Mouse (Mus musculus): Measurements from ENCODE around the gene Sox5.

Gene Sox5

GRCm38 (mm10) chr6:144042936-144043335 lies 738.8 kb downstream of the Sox5 start:
- no peak for ATAC-seq (ENCODE audit: low TSS enrichment)

GRCm38 (mm10) chr6:144041941-144042340 lies 739.8 kb downstream of the Sox5 start:
- no peak for ATAC-seq (ENCODE audit: low TSS enrichment)

DNA sequence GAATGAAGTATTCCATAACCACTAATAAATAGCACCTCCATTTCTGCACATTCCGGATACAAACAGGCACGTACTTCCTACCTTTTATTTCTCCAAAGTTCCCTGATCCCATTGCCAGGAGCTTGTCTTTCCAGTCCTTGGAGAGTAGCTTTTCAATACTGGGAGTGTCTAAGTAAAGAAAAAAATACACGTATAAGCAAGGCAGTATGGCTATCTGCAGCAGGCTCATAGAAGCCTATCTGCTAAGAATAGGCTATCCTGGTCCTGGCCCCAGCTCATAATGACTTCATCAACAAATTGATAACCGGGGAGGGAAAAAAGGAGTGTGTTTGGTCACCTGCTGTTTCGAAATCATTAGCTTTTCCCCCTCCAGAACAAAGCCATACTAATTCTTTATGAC lies 740.6 kb downstream of the Sox5 start:
- no peak for ATAC-seq (ENCODE audit: low TSS enrichment)

- no peak for ATAC-seq (ENCODE audit: low TSS enrichment)
Observed at GRCm38 (mm10) chr6:144040349-144040748, 741.4 kb downstream of the Sox5 start.

DNA sequence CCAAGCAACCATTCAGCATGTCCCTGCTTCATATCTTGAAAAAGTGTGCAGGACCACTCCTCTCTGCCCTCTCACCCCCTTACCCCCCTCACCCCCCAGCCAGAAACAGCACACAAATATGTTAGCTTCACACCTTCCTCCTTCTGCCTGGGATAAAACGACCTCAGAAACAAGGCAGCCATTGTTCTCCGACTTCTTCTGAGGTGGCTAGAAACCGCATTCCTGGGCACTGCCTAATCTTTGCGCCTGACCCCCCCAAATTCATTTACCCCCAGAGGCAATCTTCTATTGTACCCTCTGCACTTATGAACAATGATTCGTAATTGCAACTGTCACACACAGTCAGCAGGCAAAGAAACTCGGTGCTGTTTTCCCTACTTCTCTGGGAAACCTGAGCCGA lies 742.6 kb downstream of the Sox5 start:
- no peak for ATAC-seq (ENCODE audit: low TSS enrichment)

DNA sequence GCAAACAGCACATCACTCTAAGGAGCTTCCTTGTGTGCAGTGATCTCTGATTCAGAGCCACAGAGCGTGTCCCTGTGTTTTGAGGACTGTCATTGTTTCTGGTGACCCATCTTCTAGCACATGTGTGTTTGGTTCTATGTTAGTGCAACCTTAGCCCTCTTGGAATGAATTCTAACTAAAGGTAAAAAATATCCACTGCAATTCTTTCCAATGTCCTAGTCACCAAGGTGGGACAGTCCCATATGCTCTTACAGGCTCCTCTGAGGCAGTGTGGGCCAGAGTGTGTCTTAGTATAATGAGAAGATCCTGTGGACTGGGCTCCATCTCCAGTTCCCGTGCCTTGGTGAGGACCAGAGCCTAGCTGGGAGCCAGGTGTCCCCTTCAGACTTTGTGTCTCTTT lies 748.6 kb downstream of the Sox5 start:
- ATAC-seq (ENCODE audit: low TSS enrichment) = no peak

DNA sequence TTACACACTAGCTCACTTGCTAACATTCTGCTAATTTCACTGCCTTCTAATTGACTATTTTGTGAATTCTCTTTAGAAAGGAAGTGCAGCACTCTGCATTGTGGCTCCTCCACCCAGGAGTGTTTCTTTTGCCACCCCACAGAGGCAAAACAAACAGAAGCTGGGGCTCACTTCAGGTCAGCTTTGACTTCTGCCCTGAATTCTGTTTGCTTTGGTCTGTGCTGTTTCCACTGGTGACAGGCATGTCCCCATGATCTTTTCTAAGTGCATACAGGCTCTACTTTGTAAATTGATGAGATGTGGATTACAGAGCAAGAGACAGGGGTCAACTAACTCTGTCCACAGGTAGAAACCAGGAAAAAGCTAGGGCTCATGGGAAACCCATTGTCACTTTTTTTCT lies 764.8 kb downstream of the Sox5 start:
- ATAC-seq (ENCODE audit: low TSS enrichment) = no peak

DNA sequence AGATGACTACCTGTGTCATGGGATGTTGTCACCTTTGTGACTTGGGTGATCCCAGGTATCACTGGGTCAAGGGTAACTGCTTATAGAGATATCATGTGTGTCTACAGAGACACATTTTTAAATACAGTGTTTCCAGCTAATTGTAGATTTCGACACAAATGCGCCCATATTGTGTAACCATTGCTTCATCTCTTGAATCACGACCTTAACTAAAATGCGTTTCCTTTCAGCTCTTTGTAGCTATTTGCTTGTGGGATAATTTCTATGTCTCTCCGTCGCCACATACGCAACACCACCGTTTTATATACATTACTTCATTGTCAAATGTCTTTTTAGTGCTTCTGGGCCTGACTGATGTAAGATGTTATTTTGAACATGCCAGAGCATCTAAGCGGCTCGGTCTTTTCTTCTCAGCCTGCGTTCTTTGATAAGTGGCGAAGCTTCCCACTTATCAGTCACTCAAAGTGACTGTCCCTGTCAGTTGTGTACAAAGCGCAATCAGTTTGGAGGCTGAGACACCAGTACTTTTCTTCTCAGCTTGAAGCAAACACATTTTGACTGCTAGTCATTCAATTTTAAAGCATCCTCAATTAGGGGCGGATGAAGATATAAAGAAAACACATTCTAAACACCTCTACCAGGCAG lies 769.8 kb downstream of the Sox5 start:
- peak; percentile 31; the same call in 1 of the 2 replicates for ATAC-seq (ENCODE audit: low TSS enrichment)

GRCm38 (mm10) chr6:144010995-144011394 lies 770.8 kb downstream of the Sox5 start:
- ATAC-seq (ENCODE audit: low TSS enrichment) = peak; percentile 39; the same call in 1 of the 2 replicates

DNA sequence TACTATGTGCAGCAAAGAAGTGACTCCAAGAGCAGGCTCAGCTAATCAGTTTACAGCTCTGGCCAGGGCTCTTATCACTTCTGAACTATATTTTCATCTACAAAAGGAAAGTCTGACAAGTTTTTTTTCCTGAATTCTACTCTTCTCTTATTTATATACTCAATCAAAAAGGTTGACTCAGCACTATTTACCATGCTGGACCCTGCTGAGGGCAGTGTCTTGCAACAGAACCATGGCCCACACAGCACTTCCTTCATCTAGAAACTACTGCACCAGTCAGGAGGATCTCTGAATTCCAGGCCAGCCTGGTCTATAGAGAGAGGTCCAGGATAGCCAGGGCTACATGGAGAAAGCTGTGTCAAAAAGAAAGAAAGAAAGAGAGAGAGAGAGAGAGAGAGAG lies 771.5 kb downstream of the Sox5 start:
- no peak for ATAC-seq (ENCODE audit: low TSS enrichment)

DNA sequence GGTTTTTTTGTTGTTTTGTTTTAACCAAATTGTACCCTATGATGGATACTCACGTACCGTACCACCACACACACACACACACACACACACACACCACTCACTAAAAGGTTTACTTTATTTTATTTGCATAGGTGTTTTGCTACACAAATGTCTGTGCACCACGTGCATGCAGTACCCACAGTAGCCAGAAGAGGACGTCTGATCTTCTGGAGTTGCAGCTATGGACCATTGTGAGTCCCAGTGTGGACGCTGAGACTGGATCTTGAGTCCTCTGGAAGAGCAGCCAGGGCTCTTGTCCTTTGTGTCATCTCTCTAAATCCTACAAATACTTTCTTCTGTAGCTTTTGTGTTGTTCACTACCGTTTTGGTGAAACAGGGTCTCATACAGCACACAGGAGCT lies 776.6 kb downstream of the Sox5 start:
- no peak for ATAC-seq (ENCODE audit: low TSS enrichment)

DNA sequence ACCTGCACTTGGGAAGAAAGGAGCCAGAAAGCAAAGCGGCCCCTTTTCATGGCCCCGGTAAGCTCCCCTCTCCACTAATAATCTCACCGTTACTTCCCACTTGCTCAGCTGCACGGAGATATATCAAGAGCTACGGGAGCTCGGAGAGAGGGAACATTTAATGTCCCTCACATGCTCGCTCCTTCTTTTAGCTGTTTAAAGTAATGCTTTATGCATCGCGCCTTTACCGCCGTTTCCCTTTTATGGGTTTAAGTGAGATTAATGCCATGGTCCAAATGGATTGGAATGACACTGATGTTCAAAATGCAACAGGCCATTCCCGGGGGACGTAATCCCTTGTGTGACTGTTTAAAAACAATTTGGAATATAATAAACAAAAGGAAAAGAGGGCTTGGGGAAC lies 783.6 kb downstream of the Sox5 start:
- no peak for ATAC-seq (ENCODE audit: low TSS enrichment)

- no peak for ATAC-seq (ENCODE audit: low TSS enrichment)
Observed at GRCm38 (mm10) chr6:143997616-143998015, 784.2 kb downstream of the Sox5 start.

DNA sequence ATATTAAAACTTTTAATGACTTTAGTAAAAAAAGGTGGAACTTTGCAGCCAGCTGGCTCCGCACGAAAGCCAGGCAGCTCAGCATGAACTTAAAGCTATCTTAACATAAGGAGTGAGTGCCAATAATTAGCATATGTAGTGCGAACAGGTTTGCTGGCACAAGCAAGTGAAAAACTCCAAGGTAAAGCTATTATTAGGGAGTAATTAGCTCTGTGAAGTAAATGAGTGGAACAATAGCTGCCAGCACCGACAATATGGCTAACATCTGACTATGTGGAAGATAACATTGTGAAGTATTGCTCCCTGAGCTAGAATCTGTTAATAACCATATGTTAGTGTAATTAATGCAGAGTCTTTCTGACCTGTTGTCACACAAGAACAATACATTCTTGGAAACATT lies 786.7 kb downstream of the Sox5 start:
- ATAC-seq (ENCODE audit: low TSS enrichment) = no peak

- no peak for ATAC-seq (ENCODE audit: low TSS enrichment)
Observed at GRCm38 (mm10) chr6:143987548-143987947, 794.2 kb downstream of the Sox5 start.

- ATAC-seq (ENCODE audit: low TSS enrichment) = peak; percentile 13; the same call in 1 of the 2 replicates
Observed at GRCm38 (mm10) chr6:143980131-143980530, 801.6 kb downstream of the Sox5 start.

DNA sequence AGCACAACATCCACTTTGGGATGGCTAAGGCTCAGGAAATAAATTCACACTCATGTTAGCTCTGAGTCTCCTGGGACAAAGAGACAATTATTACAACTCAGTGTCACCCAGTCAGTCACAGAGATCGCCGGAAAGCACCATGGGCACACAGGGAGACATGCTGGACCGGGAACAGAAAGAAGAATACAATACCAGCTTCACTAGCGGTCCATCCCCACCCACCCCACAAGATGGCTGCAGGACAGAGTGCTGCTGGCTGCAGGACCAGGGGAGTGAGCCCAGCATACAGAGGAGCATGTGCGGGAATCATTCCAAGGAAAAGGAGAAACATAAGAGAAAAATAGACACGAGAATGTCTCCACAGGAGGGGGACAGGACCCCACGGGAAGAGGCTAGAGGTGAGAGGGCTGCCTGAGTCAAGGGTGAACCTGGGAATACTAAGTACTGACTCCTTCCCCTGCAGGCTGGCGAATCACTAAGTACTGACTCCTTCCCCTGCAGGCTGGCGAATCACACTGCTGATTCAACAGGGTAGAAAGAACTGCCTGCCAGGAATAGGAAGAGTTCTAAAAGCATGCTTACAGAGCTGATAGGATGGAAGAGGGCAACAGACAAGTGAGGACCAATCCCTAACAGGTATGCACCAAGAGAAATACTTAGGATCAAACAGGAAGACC lies 813.9 kb downstream of the Sox5 start:
- ATAC-seq (ENCODE audit: low TSS enrichment) = peak; percentile 78

- ATAC-seq (ENCODE audit: low TSS enrichment) = no peak
Observed at GRCm38 (mm10) chr6:143960487-143960886, 821.3 kb downstream of the Sox5 start.

GRCm38 (mm10) chr6:143960081-143960480 lies 821.7 kb downstream of the Sox5 start:
- no peak for ATAC-seq (ENCODE audit: low TSS enrichment)

- ATAC-seq (ENCODE audit: low TSS enrichment) = peak; percentile 62
Observed at GRCm38 (mm10) chr6:143958372-143958771, 823.4 kb downstream of the Sox5 start.

- ATAC-seq (ENCODE audit: low TSS enrichment) = no peak
Observed at GRCm38 (mm10) chr6:143957063-143957462, 824.7 kb downstream of the Sox5 start.

GRCm38 (mm10) chr6:143948553-143949308 lies 833.0 kb downstream of the Sox5 start:
- ATAC-seq (ENCODE audit: low TSS enrichment) = peak; percentile 44

- no peak for ATAC-seq (ENCODE audit: low TSS enrichment)
Observed at GRCm38 (mm10) chr6:143948071-143948470, 833.7 kb downstream of the Sox5 start.
